Mouse (Mus musculus) liver, embryonic 12.5 days (tissue): ENCODE measurements around the gene Cop1. TPM values are rescaled to one million over a fixed set of nuclear protein-coding genes. Genes with fewer than 3 reads are reported as not detected.
A peak's percentile ranks its signal among the peaks of the same experiment; 100 is the strongest.
"Not testable (repeated sequence)": the region's sequence is repeated elsewhere in the genome, so short reads cannot be mapped to it uniquely, and the experiment has no call there.

Experiments used
- ATAC-seq: fragments of 200-750 bp; cut with Nextera tagmentation; 2 replicates; pipeline ENCODE4 v1.8.0; 2017; ENCODE audit warnings: moderate number of reproducible peaks, mild to moderate bottlenecking, moderate library complexity
- H3K27ac ChIP-seq: fragments of 300-500 bp; sonication (generic); 2 replicates; pipeline ENCODE4 v1.5.1; 2016; ENCODE audit warnings: mild to moderate bottlenecking
- H3K27me3 ChIP-seq: fragments of 300-500 bp; sonication (generic); replicated peaks from 2 replicates; pipeline ENCODE4 v1.6.1; 2016; ENCODE audit warnings: mild to moderate bottlenecking, moderate library complexity
- H3K36me3 ChIP-seq: fragments of 300-500 bp; sonication (generic); 2 replicates; pipeline ENCODE4 v1.6.1; 2016; ENCODE audit warnings: mild to moderate bottlenecking, moderate library complexity
- H3K4me1 ChIP-seq: fragments of 300-500 bp; sonication (generic); 2 replicates; pipeline ENCODE4 v1.6.1; 2016
- H3K4me2 ChIP-seq: fragments of 300-500 bp; sonication (generic); 2 replicates; pipeline ENCODE4 v1.6.1; 2016; ENCODE audit warnings: mild to moderate bottlenecking, moderate library complexity
- H3K4me3 ChIP-seq: fragments of 300-500 bp; sonication (generic); 2 replicates; pipeline ENCODE4 v1.5.1; 2016; ENCODE audit warnings: mild to moderate bottlenecking, moderate library complexity
- H3K9ac ChIP-seq: fragments of 300-500 bp; sonication (generic); 2 replicates; pipeline ENCODE4 v1.6.1; 2016; ENCODE audit warnings: mild to moderate bottlenecking, moderate library complexity
- H3K9me3 ChIP-seq: fragments of 300-500 bp; sonication (generic); replicated peaks from 2 replicates; pipeline ENCODE4 v1.6.1; 2016; ENCODE audit warnings: mild to moderate bottlenecking, moderate library complexity
- WGBS: fragments of 180-500 bp; shearing (Covaris S2); methylation state at CpG from one replicate; pipeline ENCODE4 v1.1.7; 2016; ENCODE audit not compliant: insufficient replicate concordance; 5-methylcytosine and 5-hydroxymethylcytosine counted together
- polyA plus RNA-seq: library from polyadenylated mRNA; unstranded; fragments of >200 nt; fragmentation: Nextera tagmentation; extraction: Ambion mirVana; gene quantifications from 2 replicates; pipeline ENCODE4 v1.2.1, GENCODE M21; 2016

Gene Cop1
- 126 and 128 TPM in 2 replicates for polyA plus RNA-seq

DNA sequence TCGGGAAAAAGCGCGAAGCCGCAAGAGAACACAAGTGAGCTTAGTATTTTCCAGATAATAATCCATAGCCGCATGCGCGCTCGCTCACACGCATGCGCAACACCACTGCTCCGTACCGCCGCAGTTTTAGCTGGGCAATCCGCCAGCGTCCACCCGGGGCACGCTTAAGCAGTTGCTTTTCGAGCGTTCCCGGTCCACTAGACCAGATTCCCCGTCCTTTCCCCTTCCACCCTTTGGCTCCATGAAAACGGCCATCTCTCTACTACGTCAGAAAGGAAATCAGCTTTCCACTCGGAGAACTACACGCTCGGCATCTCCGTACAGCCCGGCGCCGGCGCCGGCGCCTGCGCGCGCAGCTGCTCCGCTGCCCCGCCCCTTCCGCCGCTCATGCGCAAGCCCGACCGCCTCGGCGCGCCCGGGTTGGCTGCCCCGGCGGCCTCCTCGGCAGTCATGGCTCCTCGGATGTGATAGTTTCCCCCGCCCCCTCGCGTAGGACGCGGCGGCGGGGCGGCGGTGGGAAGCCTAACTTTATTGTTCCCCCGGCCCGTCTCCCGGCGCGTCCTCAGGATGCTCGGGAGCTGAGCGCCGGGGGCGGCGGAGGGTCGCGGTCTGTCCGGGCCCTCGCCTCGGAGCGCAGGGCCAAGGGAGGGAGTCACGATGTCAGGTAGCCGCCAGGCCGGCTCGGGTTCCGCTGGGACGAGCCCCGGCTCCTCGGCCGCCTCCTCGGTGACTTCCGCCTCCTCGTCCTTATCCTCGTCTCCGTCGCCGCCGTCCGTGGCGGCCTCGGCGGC is at the start of gene Cop1:
TSS of gene Cop1 (plus strand) at position 540 of the 791 bp plus-strand sequence.
- Histone ChIP-seq H3K4me1 (peaks cover 44% of the 10 kb centered on the region), H3K27ac (peak within 1 kb of the TSS; percentile 92), H3K4me2 (peak within 1 kb of the TSS; percentile 76), H3K9ac (peak within 1 kb of the TSS; percentile 89), H3K4me3 (peak within 1 kb of the TSS; percentile 86)
- H3K27me3 ChIP-seq, H3K9me3 ChIP-seq, H3K36me3 ChIP-seq: not testable (repeated sequence)
- WGBS = 1% methylated on average over 81 of the region's 97 CpGs
- peak; percentile 88 for ATAC-seq

DNA sequence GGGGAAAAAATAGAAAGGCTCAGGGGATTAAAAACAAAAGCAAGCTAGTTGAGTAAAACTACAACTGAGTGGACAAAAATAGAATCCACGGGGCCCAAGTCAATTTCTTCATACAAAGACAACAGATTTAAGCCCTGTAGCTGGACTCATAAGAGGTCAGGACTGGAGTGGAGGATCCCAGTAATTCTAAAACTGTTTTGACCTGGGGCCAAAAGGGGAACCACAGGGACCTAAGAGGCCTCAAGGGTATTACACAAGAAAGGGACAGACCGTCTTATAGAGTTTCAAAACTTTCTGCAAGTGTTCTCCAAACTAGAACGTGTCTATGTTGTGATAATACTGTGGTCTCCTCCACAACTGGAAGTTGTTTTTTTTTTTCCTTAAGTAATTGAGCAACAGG is 45.4 kb upstream of the Cop1 start:
- Histone ChIP-seq H3K27ac (no peak overlapping the region), H3K9ac (no peak overlapping the region)
- no peak for ATAC-seq

DNA sequence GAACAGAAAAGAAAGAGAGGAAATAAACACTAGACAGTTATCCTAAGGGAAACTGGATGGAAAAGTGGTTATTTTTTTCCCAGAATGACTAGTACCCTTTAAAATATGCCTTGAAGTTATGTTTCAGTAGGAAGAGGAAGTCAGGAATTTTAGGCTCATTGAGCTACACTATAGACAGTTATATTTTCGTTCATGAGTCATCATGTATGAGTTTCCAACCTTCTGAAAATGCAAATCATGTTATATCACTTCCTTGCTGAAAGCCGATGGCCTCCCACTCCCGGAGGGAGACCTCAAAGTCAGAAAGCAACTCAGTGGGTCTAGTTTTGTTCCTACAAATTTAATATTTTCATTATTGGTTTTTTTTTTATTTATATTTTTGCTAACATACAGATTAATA is 33.5 kb upstream of the Cop1 start:
- no peak overlapping the region for H3K4me2 ChIP-seq
- 66% methylated on average over 3 of the region's 3 CpGs for WGBS
- H3K4me1 ChIP-seq = no peaks in the 10 kb centered on the region
- H3K27ac ChIP-seq = no peak overlapping the region
- H3K4me3 ChIP-seq = no peak overlapping the region
- ATAC-seq = no peak
- H3K9me3 ChIP-seq = no peaks in the 10 kb centered on the region
- no peak overlapping the region for H3K9ac ChIP-seq
- no peaks in the 10 kb centered on the region for H3K36me3 ChIP-seq
- H3K27me3 ChIP-seq = no peaks in the 10 kb centered on the region

More for the DNA sequence above, 45.4 kb upstream of the Cop1 start:
- H3K36me3 ChIP-seq = no peaks in the 10 kb centered on the region
- no peak overlapping the region for H3K4me3 ChIP-seq
- H3K27me3 ChIP-seq = no peaks in the 10 kb centered on the region
- no peaks in the 10 kb centered on the region for H3K9me3 ChIP-seq
- no peak overlapping the region for H3K4me2 ChIP-seq
- no peaks in the 10 kb centered on the region for H3K4me1 ChIP-seq
- 42% methylated on average over 3 of the region's 3 CpGs for WGBS

DNA sequence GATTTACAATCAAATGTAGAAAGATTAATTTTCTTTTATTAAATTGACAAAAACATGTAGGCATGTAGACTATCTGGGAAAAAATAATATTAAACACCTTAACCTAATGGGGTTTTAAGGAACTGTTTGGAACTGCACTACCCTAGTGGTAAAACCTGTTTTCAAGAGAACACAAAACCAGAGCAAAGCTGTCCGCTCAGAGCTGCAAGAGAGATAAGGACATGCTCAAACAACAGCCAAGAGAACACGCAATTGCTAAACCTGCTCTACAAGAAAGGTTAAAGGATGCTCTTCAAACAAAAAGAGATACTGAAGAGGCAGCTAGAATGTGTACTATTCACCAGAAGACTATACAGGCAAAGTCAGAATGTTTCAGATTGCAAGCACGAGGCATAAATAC is 32.5 kb upstream of the Cop1 start:
- H3K27ac ChIP-seq = no peak overlapping the region

DNA sequence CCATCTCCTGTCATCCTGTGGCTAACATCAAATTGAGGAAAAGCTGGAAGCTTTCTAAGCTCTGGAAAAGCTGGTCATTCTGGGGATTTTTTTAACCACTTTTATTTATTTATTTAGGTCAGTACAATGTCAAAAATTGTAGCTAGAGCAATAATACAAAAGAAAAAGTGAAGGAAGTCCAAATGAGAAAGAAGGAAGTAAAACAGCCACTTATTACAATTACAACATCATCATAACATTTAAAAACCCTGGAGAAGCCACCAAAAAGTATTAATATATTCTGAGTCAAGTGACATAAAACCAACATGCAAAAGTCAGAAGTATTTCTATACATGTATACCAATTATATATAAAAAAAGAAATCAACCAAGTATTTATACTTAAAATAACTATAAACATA is 30.9 kb upstream of the Cop1 start:
- H3K27me3 ChIP-seq = no peaks in the 10 kb centered on the region
- H3K27ac ChIP-seq = no peak overlapping the region
- no peak overlapping the region for H3K9ac ChIP-seq
- no peak for ATAC-seq
- no peaks in the 10 kb centered on the region for H3K36me3 ChIP-seq
- H3K4me2 ChIP-seq = no peak overlapping the region
- no peaks in the 10 kb centered on the region for H3K9me3 ChIP-seq
- no peak overlapping the region for H3K4me3 ChIP-seq
- no peaks in the 10 kb centered on the region for H3K4me1 ChIP-seq

More for the DNA sequence above, 32.5 kb upstream of the Cop1 start:
- WGBS = 49% methylated on average over 3 of the region's 3 CpGs
- Histone ChIP-seq H3K36me3 (no peaks in the 10 kb centered on the region), H3K4me2 (no peak overlapping the region), H3K9me3 (no peaks in the 10 kb centered on the region), H3K4me3 (no peak overlapping the region), H3K9ac (no peak overlapping the region), H3K27me3 (no peaks in the 10 kb centered on the region), H3K4me1 (no peaks in the 10 kb centered on the region)
- no peak for ATAC-seq

DNA sequence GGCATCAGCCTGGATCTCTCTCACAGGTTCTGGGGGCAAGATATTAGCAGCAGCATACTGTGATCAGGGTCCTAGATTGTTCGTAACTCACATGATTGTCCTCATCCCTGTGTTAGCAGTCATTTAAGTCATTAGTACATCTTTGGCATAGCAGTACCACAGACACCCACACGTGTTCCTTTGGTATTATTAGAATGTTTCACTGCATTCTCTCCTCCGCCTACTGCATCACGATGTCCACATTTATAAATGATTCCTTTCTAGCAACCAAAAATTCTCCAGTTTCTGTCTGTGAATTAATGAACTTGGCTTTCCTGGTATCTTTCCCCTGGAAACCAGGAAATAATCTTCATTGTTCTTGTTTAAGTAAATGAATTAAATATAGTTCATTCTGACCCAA is 20.4 kb upstream of the Cop1 start:
- no peak for ATAC-seq
- Histone ChIP-seq H3K36me3 (no peaks in the 10 kb centered on the region), H3K9ac (no peak overlapping the region), H3K4me3 (no peak overlapping the region), H3K9me3 (no peaks in the 10 kb centered on the region), H3K4me1 (no peaks in the 10 kb centered on the region), H3K27me3 (0 out of 2 replicates have a peak, but pooled peaks cover 5% of the 10 kb centered on the region), H3K27ac (no peak overlapping the region), H3K4me2 (no peak overlapping the region)
- 71% methylated on average over 4 of the region's 4 CpGs for WGBS

DNA sequence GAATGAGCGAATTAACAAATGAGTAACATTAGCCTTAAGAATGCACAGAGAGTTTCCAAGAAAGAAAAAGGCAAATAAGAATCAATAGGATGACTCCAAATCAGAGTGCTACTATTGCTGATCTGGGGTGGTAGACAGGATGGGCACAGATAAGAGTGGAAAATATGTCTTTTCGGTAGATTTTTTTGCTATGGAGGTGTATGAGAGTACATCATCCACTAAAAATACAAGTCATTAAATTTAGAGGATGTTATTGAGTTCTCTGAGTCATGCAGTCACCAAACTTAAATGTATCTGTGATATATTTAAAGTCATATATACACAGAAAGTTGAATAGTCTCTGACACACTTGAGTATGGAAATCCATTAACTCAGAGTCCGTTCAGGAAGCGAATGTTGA is 14.7 kb upstream of the Cop1 start:
- no peak overlapping the region for H3K4me2 ChIP-seq
- no peaks in the 10 kb centered on the region for H3K36me3 ChIP-seq
- H3K27me3 ChIP-seq = 0 out of 2 replicates have a peak, but pooled peaks cover 4% of the 10 kb centered on the region
- no peaks in the 10 kb centered on the region for H3K9me3 ChIP-seq
- 74% methylated on average over 4 of the region's 4 CpGs for WGBS
- H3K27ac ChIP-seq = no peak overlapping the region
- H3K4me1 ChIP-seq = no peaks in the 10 kb centered on the region
- no peak for ATAC-seq
- H3K9ac ChIP-seq = no peak overlapping the region
- H3K4me3 ChIP-seq = no peak overlapping the region

DNA sequence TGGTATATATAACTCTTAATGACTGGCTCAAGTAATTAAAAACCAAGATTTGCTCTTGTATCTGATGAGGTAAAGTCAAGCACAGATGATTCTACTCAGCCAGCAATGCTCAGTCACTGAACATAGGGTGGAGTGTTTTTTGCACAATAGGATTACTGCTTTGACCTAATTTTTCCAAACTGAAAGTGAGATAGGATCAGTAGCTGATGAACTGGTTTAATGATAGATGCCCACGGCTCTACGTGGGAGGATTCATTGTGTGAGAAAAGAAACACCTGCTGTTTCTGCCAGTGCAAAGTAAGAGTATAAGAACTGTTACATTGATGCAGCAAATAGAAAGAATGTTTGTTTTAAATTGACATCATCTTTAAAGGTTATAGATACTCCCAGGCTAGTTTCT is 10.1 kb upstream of the Cop1 start:
- Histone ChIP-seq H3K4me3 (no peak overlapping the region), H3K4me1 (peaks cover 23% of the 10 kb centered on the region), H3K27me3 (no peaks in the 10 kb centered on the region), H3K4me2 (no peak overlapping the region), H3K9ac (no peak overlapping the region), H3K27ac (no peak overlapping the region), H3K9me3 (no peaks in the 10 kb centered on the region), H3K36me3 (no peaks in the 10 kb centered on the region)
- no peak for ATAC-seq
- 65% methylated on average over 2 of the region's 2 CpGs for WGBS

DNA sequence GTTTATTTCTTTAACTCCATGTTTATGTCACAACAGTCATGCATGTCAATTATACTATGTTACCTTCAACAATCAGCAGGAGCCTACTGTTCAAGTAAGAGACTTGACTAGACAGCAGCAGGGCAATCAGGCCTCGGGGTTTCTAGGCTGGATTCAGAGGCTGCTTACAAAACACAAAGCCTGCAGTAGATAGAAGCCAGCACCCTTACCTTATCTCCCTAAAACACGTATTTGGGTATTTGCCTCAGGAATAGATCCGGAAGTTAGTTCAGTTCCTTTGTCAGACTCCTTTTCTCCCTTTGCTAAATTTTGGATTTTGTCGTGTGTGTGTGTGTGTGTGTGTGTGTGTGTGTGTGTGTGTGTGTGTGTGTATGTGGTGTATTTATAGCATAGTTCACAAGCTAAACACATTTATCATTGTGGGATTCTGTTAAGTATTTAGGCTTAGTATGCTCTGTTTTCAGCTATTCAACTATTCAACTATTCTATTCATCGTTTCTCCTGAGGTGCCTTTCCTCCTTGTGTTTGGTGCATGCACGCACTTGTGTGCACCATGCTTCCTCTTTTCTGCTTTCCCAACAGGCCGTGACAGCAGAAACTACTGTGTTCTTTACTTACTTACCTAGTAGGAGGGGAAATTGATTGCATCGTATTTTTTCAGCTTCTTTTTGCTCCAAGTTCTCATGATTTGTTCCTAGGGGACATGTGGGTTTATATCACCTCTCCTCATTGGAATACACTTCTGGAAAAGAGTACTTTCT is 6.9 kb upstream of the Cop1 start:
- peak overlapping the region; percentile 69 for H3K27ac ChIP-seq
- H3K4me2 ChIP-seq = peak overlapping the region; percentile 24

DNA sequence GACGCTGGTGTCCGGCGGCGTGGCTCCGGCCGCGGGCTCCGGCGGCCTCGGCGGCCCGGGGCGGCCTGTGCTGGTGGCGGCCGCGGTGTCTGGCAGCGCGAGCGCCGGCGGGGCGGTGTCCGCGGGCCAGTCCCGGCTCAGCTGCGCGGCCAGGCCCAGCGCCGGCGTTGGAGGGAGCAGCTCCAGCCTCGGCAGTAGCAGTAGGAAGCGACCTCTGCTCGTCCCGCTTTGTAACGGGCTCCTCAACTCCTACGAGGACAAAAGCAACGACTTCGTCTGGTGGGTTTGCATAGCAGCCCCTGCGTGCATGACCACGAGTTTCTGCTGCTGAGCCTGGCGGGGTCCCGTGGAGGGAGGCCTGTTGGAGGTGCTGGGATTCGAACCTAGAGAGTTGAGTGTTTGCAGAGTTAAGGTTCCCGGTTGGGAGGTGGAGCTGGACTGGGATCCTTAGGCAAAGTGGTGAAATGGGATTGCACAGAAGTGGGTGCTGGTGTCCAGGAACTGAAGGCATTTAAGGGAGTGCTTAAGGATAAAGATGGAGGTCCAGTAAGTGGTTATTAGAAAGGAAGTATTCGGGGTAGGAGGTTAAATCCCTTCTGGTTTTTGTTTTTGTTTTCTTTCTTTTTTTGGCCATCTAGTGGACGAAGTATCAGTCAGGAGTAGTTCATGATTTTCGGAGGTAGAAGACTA is 597 bp downstream of the Cop1 start:
- H3K9ac ChIP-seq = peak overlapping the region; percentile 89
- H3K36me3 ChIP-seq, H3K9me3 ChIP-seq, H3K27me3 ChIP-seq: not testable (repeated sequence)
- peak; percentile 58 for ATAC-seq
- H3K4me3 ChIP-seq = peak overlapping the region; percentile 86
- H3K4me2 ChIP-seq = peak overlapping the region; percentile 76
- under 1% methylated on average over 28 of the region's 47 CpGs for WGBS
- H3K27ac ChIP-seq = peak overlapping the region; percentile 92
- H3K4me1 ChIP-seq = peaks cover 50% of the 10 kb centered on the region

More for the DNA sequence above, 6.9 kb upstream of the Cop1 start:
- H3K4me1 ChIP-seq = peaks cover 23% of the 10 kb centered on the region
- H3K36me3 ChIP-seq = no peaks in the 10 kb centered on the region
- no peaks in the 10 kb centered on the region for H3K27me3 ChIP-seq
- 15% methylated on average over 8 of the region's 8 CpGs for WGBS
- no peak overlapping the region for H3K9ac ChIP-seq
- no peaks in the 10 kb centered on the region for H3K9me3 ChIP-seq
- H3K4me3 ChIP-seq = no peak overlapping the region
- peak; percentile 92 for ATAC-seq

DNA sequence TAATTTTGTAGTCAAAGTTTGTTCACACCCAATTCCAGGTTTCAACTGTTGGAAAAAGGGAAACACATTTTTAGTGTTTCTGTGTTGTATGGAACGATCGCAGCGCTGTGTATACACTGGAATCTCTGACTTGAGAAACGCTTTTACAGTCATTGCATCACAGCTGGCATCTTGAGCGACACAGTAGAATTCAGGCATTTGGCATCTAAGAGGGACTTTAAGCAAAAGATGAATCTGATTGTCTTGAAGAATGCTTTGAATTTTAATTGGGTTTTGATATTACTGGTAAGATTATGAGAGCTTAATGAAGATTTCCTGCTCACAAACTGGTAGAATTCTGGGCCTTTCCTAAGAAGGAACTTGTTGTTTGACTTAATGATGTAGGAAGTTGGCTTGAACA is 1.3 kb downstream of the Cop1 start:
- H3K9me3 ChIP-seq = no peaks in the 10 kb centered on the region
- peak overlapping the region; percentile 89 for H3K9ac ChIP-seq
- no peak for ATAC-seq
- 12% methylated on average over 5 of the region's 5 CpGs for WGBS
- peak overlapping the region; percentile 76 for H3K4me2 ChIP-seq
- peak overlapping the region; percentile 86 for H3K4me3 ChIP-seq
- H3K36me3 ChIP-seq = 0 out of 2 replicates have a peak, but pooled peaks cover 4% of the 10 kb centered on the region
- H3K27ac ChIP-seq = peak overlapping the region; percentile 88
- peaks cover 57% of the 10 kb centered on the region for H3K4me1 ChIP-seq
- no peaks in the 10 kb centered on the region for H3K27me3 ChIP-seq

DNA sequence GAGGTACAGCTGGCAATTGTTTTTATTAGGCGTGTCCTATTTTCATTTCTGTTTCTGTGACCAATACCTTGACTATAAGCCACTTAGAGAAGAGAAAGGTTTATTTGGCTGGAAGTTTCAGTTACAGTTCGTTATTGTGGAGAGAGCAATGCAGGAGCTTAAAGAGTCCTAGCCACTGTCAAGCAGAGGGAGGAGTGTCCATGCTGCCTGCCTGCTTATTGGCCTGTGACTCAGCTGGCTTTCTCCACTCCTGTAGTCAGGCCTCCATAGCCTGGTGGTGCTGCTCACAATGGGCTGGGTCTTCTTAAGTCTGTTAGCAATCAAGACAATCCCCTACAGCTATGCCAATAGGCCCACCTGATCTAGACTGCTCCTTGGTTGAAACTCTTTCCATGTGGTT is 2.4 kb downstream of the Cop1 start:
- 36% methylated on average over 2 of the region's 2 CpGs for WGBS
- H3K36me3 ChIP-seq = peaks cover 5% of the 10 kb centered on the region; the same call in 1 of the 2 replicates
- H3K27ac ChIP-seq = peak overlapping the region; percentile 88
- H3K9ac ChIP-seq = peak overlapping the region; percentile 89
- H3K27me3 ChIP-seq = no peaks in the 10 kb centered on the region
- H3K9me3 ChIP-seq = no peaks in the 10 kb centered on the region
- peaks cover 66% of the 10 kb centered on the region for H3K4me1 ChIP-seq
- peak overlapping the region; percentile 76 for H3K4me2 ChIP-seq
- H3K4me3 ChIP-seq = peak overlapping the region; percentile 86
- ATAC-seq = peak; percentile 74
